Mouse (Mus musculus) spleen, adult 2 months (tissue): ENCODE results near the gene Egr4.

ENCODE experiments used
- CTCF ChIP-seq: fragments of 200-500 bp; IDR thresholded peaks from 2 replicates; pipeline ENCODE4 v1.5.1; 2011; ENCODE audit warnings: mild to moderate bottlenecking, inconsistent platforms; ENCODE audit not compliant: insufficient read depth, insufficient read length, insufficient replicate concordance; ENCODE audit errors: extremely low read depth
- POLR2A ChIP-seq: fragments of 200-500 bp; IDR thresholded peaks from 2 replicates; pipeline ENCODE4 v1.6.1; 2011; ENCODE audit warnings: low read depth, low read length, inconsistent platforms

- TF ChIP-seq CTCF, result no peak
- TF ChIP-seq POLR2A, result no peak
These were observed 29.3 kb downstream of the Egr4 start for GRCm38 (mm10) chr6:85483843-85484721.
